7 mouse cellular contexts compared by ENCODE assay signal in the genomic region with DNA sequence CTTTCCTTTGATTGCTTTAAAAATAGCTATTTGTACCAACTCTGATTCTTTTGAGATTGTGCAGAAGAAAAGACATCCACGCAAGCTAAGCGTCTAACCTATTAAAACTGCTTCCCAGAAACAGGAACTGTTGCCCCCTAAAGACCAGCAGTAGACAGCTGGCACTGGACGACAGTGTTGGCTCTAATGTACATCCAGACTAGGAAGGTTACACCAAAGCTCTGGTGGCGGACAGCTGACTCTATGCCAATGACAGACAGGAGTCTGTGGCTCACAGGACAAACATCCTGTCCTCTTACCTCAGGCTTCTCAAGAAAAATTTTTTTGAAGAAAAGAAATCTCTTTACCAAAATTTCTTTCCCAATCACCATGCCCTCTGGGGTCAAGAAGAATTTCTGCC.
"Had no signal": no experiment of that assay in that cellular context is flagged by ENCODE, and none has a peak within 500 bp of the region (broad histone marks: within the 10 kb centered on the region; RNA-seq: fewer than 3 reads in every experiment).

No protein-coding gene starts in this region.

- DNase-seq: kidney, postnatal 10 days; layer of hippocampus, postnatal 36 days; lung, adult 18-20 months; lung, postnatal 36 days; right cerebral cortex, adult 18-20 months; right cerebral cortex, postnatal 25 days; thymus, postnatal 4 days had no signal
